ENCODE assay signal across 8 mouse cellular contexts in the genomic region with DNA sequence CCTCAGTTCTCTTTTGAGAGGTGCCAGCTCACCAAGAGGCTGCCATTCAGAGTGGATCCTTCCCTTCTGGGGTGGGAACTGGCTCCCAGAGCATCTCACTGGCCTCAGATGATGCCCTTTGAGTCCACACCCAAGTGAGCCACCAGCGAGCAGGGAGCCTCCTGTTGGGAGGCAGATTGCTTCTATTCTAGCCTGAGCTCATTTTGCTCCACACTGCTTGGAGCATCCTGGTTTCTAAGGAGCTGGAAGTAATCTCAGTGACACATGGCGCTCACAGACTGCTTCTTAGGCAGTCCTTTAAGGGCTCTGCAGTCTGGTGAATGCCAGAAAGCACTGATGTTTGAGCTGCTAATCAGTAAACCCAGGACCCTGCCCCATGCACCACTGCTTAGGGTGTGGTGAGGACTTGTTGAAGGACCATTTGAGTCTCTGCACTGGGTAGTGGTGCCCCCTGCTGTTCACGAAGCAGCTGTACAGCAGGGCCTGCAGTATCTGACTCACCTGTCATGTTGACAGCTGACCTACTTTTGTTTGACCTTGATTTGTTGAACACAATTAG. TPM values are rescaled to one million over a fixed set of nuclear protein-coding genes. Genes with fewer than 3 reads are reported as not detected.
DNase-seq lines count a peak whose midpoint lies in the region; ATAC-seq and TF ChIP-seq lines count a peak whose summit lies in the region.

No protein-coding gene starts in this region.

- ATAC-seq in granulocyte monocyte progenitor cell, adult 5-6 weeks (replicated peaks; ENCODE audit: poor library complexity, severe bottlenecking) = peak; percentile 71
- ATAC-seq in intestine, embryonic 16.5 days = peak; percentile 61; the same call in 1 of the 2 replicates
- ATAC-seq in lung, embryonic 14.5 days (ENCODE audit: insufficient read depth) = peak; percentile 45; the same call in 1 of the 2 replicates

- H3K27me3 ChIP-seq in MEL (ENCODE audit: control insufficient read depth in 1 of 2, insufficient read depth in 2 of 2, low read length in 2 of 2) = no peaks in the 10 kb centered on the region
- H3K27me3 ChIP-seq in intestine, embryonic 16.5 days (replicated peaks; ENCODE audit: control insufficient read depth, insufficient read depth, low read length) = no peaks in the 10 kb centered on the region
- H3K27me3 ChIP-seq in lung, embryonic 14.5 days (ENCODE audit: insufficient read depth, low read length) = no peaks in the 10 kb centered on the region

- TF ChIP-seq CTCF in MEL (IDR thresholded peaks at IDR 0.05 in 2 of 3, conservative IDR thresholded peaks at IDR 0.05 in 1 of 3; ENCODE audit: control insufficient read depth in 1 of 3, insufficient read depth in 1 of 3, low read depth in 2 of 3, low read length in 3 of 3, poor library complexity in 1 of 3, severe bottlenecking in 1 of 3) = peak; percentile 81 to 88 (median 84)
- peak; percentile 84 for TF ChIP-seq CTCF in lung, embryonic 14.5 days (IDR thresholded peaks at IDR 0.05; ENCODE audit: low read depth)
- peak; percentile 46 for TF ChIP-seq CTCF in olfactory bulb, adult 2 months (IDR thresholded peaks at IDR 0.05; ENCODE audit: insufficient read depth, low read depth, low read length)

- H3K36me3 ChIP-seq in MEL (ENCODE audit: control insufficient read depth in 1 of 2, insufficient read depth in 2 of 2, low read length in 2 of 2) = no peaks in the 10 kb centered on the region
- no peaks in the 10 kb centered on the region for H3K36me3 ChIP-seq in intestine, embryonic 16.5 days (ENCODE audit: control insufficient read depth, insufficient read depth, low read length)
- no peaks in the 10 kb centered on the region for H3K36me3 ChIP-seq in lung, embryonic 14.5 days (ENCODE audit: insufficient read depth)

- H3K27ac ChIP-seq in MEL (ENCODE audit: control insufficient read depth, low read depth, low read length) = no peak overlapping the region
- H3K27ac ChIP-seq in intestine, embryonic 16.5 days (ENCODE audit: low read length) = peak overlapping the region; percentile 55; the same call in 1 of the 2 replicates
- peak overlapping the region; percentile 71 for H3K27ac ChIP-seq in lung, embryonic 14.5 days (ENCODE audit: low read depth)
- H3K27ac ChIP-seq in olfactory bulb, adult 2 months (ENCODE audit: insufficient read depth, low read depth, low read length) = peak overlapping the region; percentile 4; the same call in 1 of the 2 replicates

- peak; percentile 76 for TF ChIP-seq RAD21 in MEL (IDR thresholded peaks at IDR 0.05; ENCODE audit: low read depth, low read length)

- no peak overlapping the region for H3K4me2 ChIP-seq in intestine, embryonic 16.5 days (ENCODE audit: low read depth, low read length)
- H3K4me2 ChIP-seq in lung, embryonic 14.5 days = peak overlapping the region; percentile 5; the same call in 1 of the 2 replicates

- no peaks in the 10 kb centered on the region for H3K4me1 ChIP-seq in MEL (ENCODE audit: control insufficient read depth in 1 of 2, insufficient read depth in 2 of 2, low read length in 2 of 2)
- H3K4me1 ChIP-seq in intestine, embryonic 16.5 days (ENCODE audit: control insufficient read depth, insufficient read depth, low read length) = peaks cover 28% of the 10 kb centered on the region
- peaks cover 25% of the 10 kb centered on the region for H3K4me1 ChIP-seq in lung, embryonic 14.5 days (ENCODE audit: insufficient read depth)
- peaks cover 47% of the 10 kb centered on the region for H3K4me1 ChIP-seq in olfactory bulb, adult 2 months (ENCODE audit: control insufficient read depth, insufficient read depth, low read length)

- peak; percentile 56 for DNase-seq in 416B (ENCODE audit: low read depth)
- peak; percentile 71 for DNase-seq in MEL (ENCODE audit: low read depth, low spot score)
- DNase-seq in cerebellum, postnatal 10 days = peak; percentile 75 to 81
- DNase-seq in lung, embryonic 14.5 days = peak; percentile 63
- no peak for DNase-seq in yolk sac, embryonic 10.5 days (ENCODE audit: low spot score)

- TF ChIP-seq EP300 in MEL (IDR thresholded peaks at IDR 0.05; ENCODE audit: low read depth in 1 of 2, low read length in 2 of 2) = no peak

- no peaks in the 10 kb centered on the region for H3K9me3 ChIP-seq in MEL (replicated peaks; ENCODE audit: insufficient read depth, low read length)
- H3K9me3 ChIP-seq in intestine, embryonic 16.5 days (ENCODE audit: control insufficient read depth, low read length) = no peaks in the 10 kb centered on the region
- no peaks in the 10 kb centered on the region for H3K9me3 ChIP-seq in lung, embryonic 14.5 days (ENCODE audit: low read depth, low read length)

- TF ChIP-seq POLR2A in MEL (IDR thresholded peaks at IDR 0.05; ENCODE audit: control insufficient read depth in 1 of 2, insufficient read depth in 1 of 2, low read depth in 1 of 2, low read length in 2 of 2, poor library complexity in 1 of 2) = no peak
- no peak for TF ChIP-seq POLR2A in olfactory bulb, adult 2 months (IDR thresholded peaks at IDR 0.05; ENCODE audit: insufficient read depth, low read depth, low read length)

- H3K4me3 ChIP-seq in MEL (ENCODE audit: control insufficient read depth in 1 of 2, insufficient read depth in 1 of 2, low read depth in 2 of 2, low read length in 2 of 2) = no peak overlapping the region
- H3K4me3 ChIP-seq in intestine, embryonic 16.5 days (ENCODE audit: low read length) = no peak overlapping the region
- no peak overlapping the region for H3K4me3 ChIP-seq in lung, embryonic 14.5 days (ENCODE audit: low read depth, low read length)
- no peak overlapping the region for H3K4me3 ChIP-seq in olfactory bulb, adult 2 months (ENCODE audit: insufficient read depth, low read depth, low read length)

- no peaks in the 10 kb centered on the region for H3K79me2 ChIP-seq in MEL (ENCODE audit: control insufficient read depth, insufficient read depth, low read length, poor library complexity)

- WGBS in intestine, embryonic 16.5 days = 49% methylated on average over 3 of the region's 3 CpGs
- WGBS in lung, embryonic 14.5 days = 50% methylated on average over 3 of the region's 3 CpGs
- 39% methylated on average over 3 of the region's 3 CpGs for WGBS in olfactory bulb, adult 2 months

- H3K9ac ChIP-seq in MEL (ENCODE audit: control insufficient read depth, low read depth, low read length, poor library complexity, severe bottlenecking) = no peak overlapping the region
- H3K9ac ChIP-seq in intestine, embryonic 16.5 days (ENCODE audit: low read depth, low read length) = no peak overlapping the region
- no peak overlapping the region for H3K9ac ChIP-seq in lung, embryonic 14.5 days

TF ChIP-seq in MEL, 35 proteins besides CTCF, POLR2A, EP300 and RAD21:
- TF ChIP-seq ZC3H11A (IDR thresholded peaks at IDR 0.05; ENCODE audit: low read depth, low read length) = peak; percentile 75
- no peak for TF ChIP-seq UBTF (IDR thresholded peaks at IDR 0.05; ENCODE audit: borderline replicate concordance, insufficient read depth, low read depth, low read length)
- TF ChIP-seq SMC3 (IDR thresholded peaks at IDR 0.05; ENCODE audit: low read depth, low read length) = peak; percentile 92
- no peak for TF ChIP-seq SIN3A (IDR thresholded peaks at IDR 0.05; ENCODE audit: low read length)
- no peak for TF ChIP-seq ETS1 (IDR thresholded peaks at IDR 0.05; ENCODE audit: low read depth, low read length)

RNA-seq across cellular contexts. Expression of a gene that starts 43.2 kb away (rescaled TPM):
- 2.0 and 3.7 TPM in 2 replicates for total RNA-seq in MEL (2012; rRNA removed)
- 1 to 10 TPM in 1 of 2 experiments, not detected in 1; 4.5 TPM for polyA plus RNA-seq in MEL (2012; ENCODE audit: insufficient read depth in 1 of 2, insufficient read length in 2 of 2, low read depth in 1 of 2, low replicate concordance in 2 of 2, missing spikeins in 1 of 2)
- 6.0 and 6.9 TPM in 2 replicates for total RNA-seq in granulocyte monocyte progenitor cell, adult 5-6 weeks (2014; fragmentation: Nextera tagmentation)
- total RNA-seq in granulocyte monocyte progenitor cell, adult 5-6 weeks (2017) = 11.8 TPM in 2 replicates
- polyA plus RNA-seq in intestine, embryonic 16.5 days (2015; fragmentation: Nextera tagmentation; extraction: Ambion mirVana) = 8.6 and 8.9 TPM in 2 replicates
- polyA plus RNA-seq in lung, embryonic 14.5 days (2014; fragmentation: Nextera tagmentation; extraction: Ambion mirVana) = 10.3 and 10.6 TPM in 2 replicates
- polyA plus RNA-seq in olfactory bulb, adult 2 months (2012; ENCODE audit: insufficient read depth, insufficient read length, low replicate concordance, missing spikeins) = not detected in 2 replicates
